Mouse (Mus musculus) forebrain, embryonic 12.5 days (tissue): Measurements from ENCODE around the gene Syp. TPM values are rescaled to one million over a fixed set of nuclear protein-coding genes. Genes with fewer than 3 reads are reported as not detected.
A peak's percentile ranks its signal among the peaks of the same experiment; 100 is the strongest.

ENCODE experiments used
- ATAC-seq: fragments of 200-750 bp; cut with Nextera tagmentation; 2 replicates; pipeline ENCODE4 v1.8.0; 2017; ENCODE audit warnings: moderate TSS enrichment; ENCODE audit not compliant: low FRiP score
- H3K27ac ChIP-seq: fragments of 300-500 bp; sonication (generic); 2 replicates; pipeline ENCODE4 v1.5.1; 2016; ENCODE audit warnings: mild to moderate bottlenecking
- H3K27me3 ChIP-seq: fragments of 300-500 bp; sonication (generic); 2 replicates; pipeline ENCODE4 v1.6.1; 2016; ENCODE audit warnings: mild to moderate bottlenecking
- H3K36me3 ChIP-seq: fragments of 300-500 bp; sonication (generic); replicated peaks from 2 replicates; pipeline ENCODE4 v1.6.1; 2016; ENCODE audit warnings: mild to moderate bottlenecking
- H3K4me1 ChIP-seq: fragments of 300-500 bp; sonication (generic); 2 replicates; pipeline ENCODE4 v1.6.1; 2016
- H3K4me2 ChIP-seq: fragments of 300-500 bp; sonication (generic); 2 replicates; pipeline ENCODE4 v1.6.1; 2016; ENCODE audit warnings: mild to moderate bottlenecking, moderate library complexity
- H3K4me3 ChIP-seq: fragments of 300-500 bp; sonication (generic); replicated peaks from 2 replicates; pipeline ENCODE4 v1.5.1; 2016; ENCODE audit warnings: mild to moderate bottlenecking
- H3K9ac ChIP-seq: fragments of 300-500 bp; sonication (generic); 2 replicates; pipeline ENCODE4 v1.6.1; 2016; ENCODE audit warnings: mild to moderate bottlenecking
- H3K9me3 ChIP-seq: fragments of 300-500 bp; sonication (generic); 2 replicates; pipeline ENCODE4 v1.6.1; 2016
- WGBS: fragments of 180-500 bp; shearing (Covaris S2); methylation state at CpG from one replicate; pipeline ENCODE4 v1.1.7; 2016; 5-methylcytosine and 5-hydroxymethylcytosine counted together
- polyA plus RNA-seq: library from polyadenylated mRNA; unstranded; fragments of >200 nt; fragmentation: Nextera tagmentation; extraction: Ambion mirVana; gene quantifications from 2 replicates; pipeline ENCODE4 v1.2.1, GENCODE M21; 2016

Syp gene
- polyA plus RNA-seq, 1 experiment from 2014 or later = 42.0 TPM

GRCm38 (mm10) chrX:7670390-7670881, 32.2 kb downstream of the Syp start:
- Histone ChIP-seq H3K4me2 (peak overlapping the region; percentile 54), H3K9me3 (no peaks in the 10 kb centered on the region), H3K27ac (peak overlapping the region; percentile 56; the same call in 1 of the 2 replicates), H3K36me3 (peaks cover 6% of the 10 kb centered on the region), H3K4me1 (no peaks in the 10 kb centered on the region), H3K27me3 (no peaks in the 10 kb centered on the region), H3K9ac (peak overlapping the region; percentile 60), H3K4me3 (peak overlapping the region; percentile 43)
- ATAC-seq = peak; percentile 87
- WGBS = 21% methylated on average over 18 of the region's 19 CpGs

GRCm38 (mm10) chrX:7670921-7671623, 32.8 kb downstream of the Syp start, which contains the start of gene Plp2:
TSS of gene Plp2 (minus strand) at chrX:7671390.
- H3K27me3 ChIP-seq = no peaks in the 10 kb centered on the region
- H3K4me2 ChIP-seq = peak within 1 kb of the TSS; percentile 54
- peak within 1 kb of the TSS; percentile 56; the same call in 1 of the 2 replicates for H3K27ac ChIP-seq
- H3K4me1 ChIP-seq = no peaks in the 10 kb centered on the region
- 19% methylated on average over 34 of the region's 36 CpGs for WGBS
- peak within 1 kb of the TSS; percentile 43 for H3K4me3 ChIP-seq
- ATAC-seq = peak; percentile 74
- 0 out of 2 replicates have a peak, but pooled peaks cover 2% of the 10 kb centered on the region for H3K9me3 ChIP-seq
- H3K9ac ChIP-seq = peak within 1 kb of the TSS; percentile 60
- peaks cover 6% of the 10 kb centered on the region for H3K36me3 ChIP-seq

- 65% methylated on average over 6 of the region's 6 CpGs for WGBS
- no peak for ATAC-seq
Measured at GRCm38 (mm10) chrX:7672739-7673138, 34.5 kb downstream of the Syp start.

GRCm38 (mm10) chrX:7673578-7674281, 35.5 kb downstream of the Syp start:
- Histone ChIP-seq H3K9me3 (0 out of 2 replicates have a peak, but pooled peaks cover 2% of the 10 kb centered on the region), H3K4me1 (no peaks in the 10 kb centered on the region), H3K9ac (no peak overlapping the region), H3K27me3 (no peaks in the 10 kb centered on the region), H3K27ac (no peak overlapping the region), H3K36me3 (no peaks in the 10 kb centered on the region), H3K4me2 (no peak overlapping the region), H3K4me3 (no peak overlapping the region)
- WGBS = 37% methylated on average over 12 of the region's 12 CpGs
- ATAC-seq = no peak

More at GRCm38 (mm10) chrX:7672739-7673138, 34.5 kb downstream of the Syp start:
- Histone ChIP-seq H3K27me3 (no peaks in the 10 kb centered on the region), H3K36me3 (no peaks in the 10 kb centered on the region), H3K4me2 (no peak overlapping the region), H3K4me3 (no peak overlapping the region), H3K4me1 (no peaks in the 10 kb centered on the region), H3K9me3 (0 out of 2 replicates have a peak, but pooled peaks cover 2% of the 10 kb centered on the region), H3K9ac (no peak overlapping the region), H3K27ac (no peak overlapping the region)

- ATAC-seq = no peak
- WGBS = 35% methylated on average over 28 of the region's 28 CpGs
- Histone ChIP-seq H3K36me3 (no peaks in the 10 kb centered on the region), H3K9me3 (0 out of 2 replicates have a peak, but pooled peaks cover 2% of the 10 kb centered on the region), H3K27me3 (no peaks in the 10 kb centered on the region), H3K4me2 (peak overlapping the region; percentile 36), H3K4me1 (no peaks in the 10 kb centered on the region), H3K9ac (no peak overlapping the region), H3K4me3 (peak overlapping the region; percentile 13; the same call in 1 of the 2 replicates), H3K27ac (no peak overlapping the region)
Measured at GRCm38 (mm10) chrX:7674284-7675000, 36.2 kb downstream of the Syp start.

GRCm38 (mm10) chrX:7675001-7675380, 36.7 kb downstream of the Syp start:
- 0 out of 2 replicates have a peak, but pooled peaks cover 2% of the 10 kb centered on the region for H3K9me3 ChIP-seq
- no peaks in the 10 kb centered on the region for H3K27me3 ChIP-seq
- WGBS = 41% methylated on average over 10 of the region's 10 CpGs
- H3K4me1 ChIP-seq = no peaks in the 10 kb centered on the region
- H3K27ac ChIP-seq = no peak overlapping the region
- no peak overlapping the region for H3K9ac ChIP-seq
- H3K4me3 ChIP-seq = no peak overlapping the region
- peak overlapping the region; percentile 36 for H3K4me2 ChIP-seq
- no peaks in the 10 kb centered on the region for H3K36me3 ChIP-seq
- no peak for ATAC-seq

GRCm38 (mm10) chrX:7678986-7679385, 40.7 kb downstream of the Syp start:
- no peak overlapping the region for H3K9ac ChIP-seq
- 0 out of 2 replicates have a peak, but pooled peaks cover 2% of the 10 kb centered on the region for H3K9me3 ChIP-seq
- H3K36me3 ChIP-seq = no peaks in the 10 kb centered on the region
- H3K4me1 ChIP-seq = no peaks in the 10 kb centered on the region
- WGBS = 34% methylated on average over 3 of the region's 3 CpGs
- no peak overlapping the region for H3K27ac ChIP-seq
- H3K4me3 ChIP-seq = no peak overlapping the region
- H3K27me3 ChIP-seq = no peaks in the 10 kb centered on the region; the same call in 1 of the 2 replicates
- ATAC-seq = no peak
- H3K4me2 ChIP-seq = no peak overlapping the region

GRCm38 (mm10) chrX:7679405-7680056, 41.3 kb downstream of the Syp start:
- Histone ChIP-seq H3K9ac (no peak overlapping the region), H3K36me3 (no peaks in the 10 kb centered on the region), H3K27ac (no peak overlapping the region), H3K4me2 (peak overlapping the region; percentile 52), H3K27me3 (no peaks in the 10 kb centered on the region; the same call in 1 of the 2 replicates), H3K4me3 (peak overlapping the region; percentile 29), H3K4me1 (no peaks in the 10 kb centered on the region), H3K9me3 (0 out of 2 replicates have a peak, but pooled peaks cover 2% of the 10 kb centered on the region)
- WGBS = 17% methylated on average over 27 of the region's 27 CpGs
- peak; percentile 94 for ATAC-seq

GRCm38 (mm10) chrX:7680057-7680412, 41.8 kb downstream of the Syp start:
- Histone ChIP-seq H3K27me3 (no peaks in the 10 kb centered on the region; the same call in 1 of the 2 replicates), H3K4me3 (peak overlapping the region; percentile 29), H3K9ac (no peak overlapping the region), H3K4me1 (no peaks in the 10 kb centered on the region), H3K36me3 (no peaks in the 10 kb centered on the region), H3K4me2 (peak overlapping the region; percentile 52), H3K27ac (no peak overlapping the region), H3K9me3 (0 out of 2 replicates have a peak, but pooled peaks cover 2% of the 10 kb centered on the region)
- WGBS = 30% methylated on average over 11 of the region's 12 CpGs
- peak; percentile 53 for ATAC-seq

- WGBS = 72% methylated on average over 14 of the region's 14 CpGs
- peak within 1 kb of the TSS; percentile 29; the same call in 1 of the 2 replicates for H3K4me3 ChIP-seq
- peak within 1 kb of the TSS; percentile 52 for H3K4me2 ChIP-seq
- H3K9ac ChIP-seq = no peak within 1 kb of the TSS
- no peaks in the 10 kb centered on the region for H3K4me1 ChIP-seq
- H3K27me3 ChIP-seq = no peaks in the 10 kb centered on the region; the same call in 1 of the 2 replicates
- ATAC-seq = no peak
- H3K36me3 ChIP-seq = no peaks in the 10 kb centered on the region
- no peaks in the 10 kb centered on the region for H3K9me3 ChIP-seq
- H3K27ac ChIP-seq = no peak within 1 kb of the TSS
Measured at GRCm38 (mm10) chrX:7680864-7681263, 42.6 kb downstream of the Syp start, which contains the start of gene Magix. TSS of gene Magix (minus strand) at chrX:7681251.

- 86% methylated on average over 2 of the region's 2 CpGs for WGBS
Measured at GRCm38 (mm10) chrX:7688321-7688720, 50.0 kb downstream of the Syp start.

More at GRCm38 (mm10) chrX:7688321-7688720, 50.0 kb downstream of the Syp start:
- no peaks in the 10 kb centered on the region for H3K9me3 ChIP-seq
- H3K4me3 ChIP-seq = no peak overlapping the region
- H3K4me1 ChIP-seq = no peaks in the 10 kb centered on the region
- H3K36me3 ChIP-seq = no peaks in the 10 kb centered on the region
- no peak overlapping the region for H3K9ac ChIP-seq
- H3K27ac ChIP-seq = no peak overlapping the region
- H3K4me2 ChIP-seq = no peak overlapping the region
- ATAC-seq = no peak
- no peaks in the 10 kb centered on the region for H3K27me3 ChIP-seq
